Mouse (Mus musculus) heart, postnatal 0 days (tissue): ENCODE measurements at regions not wholly inside any gene's neighbourhood (a gene's known extent, or its start where the extent isn't known, plus 50 kb on each side); places are given as distances from the start of the nearest gene placed in this dataset.
A peak's percentile ranks its signal among the peaks of the same experiment; 100 is the strongest.

Experiments used
- ATAC-seq: fragments of 200-750 bp; cut with Nextera tagmentation; 2 replicates; pipeline ENCODE4 v1.8.0; 2017; ENCODE audit warnings: low read depth, moderate number of reproducible peaks, moderate library complexity; ENCODE audit not compliant: insufficient read depth
- DNase-seq: peaks from one replicate; pipeline ENCODE4 v3.0.0-alpha.2; 2016; ENCODE audit warnings: low spot score
- H3K27ac ChIP-seq: fragments of 300-500 bp; sonication (generic); 2 replicates; pipeline ENCODE4 v1.5.1; 2014; ENCODE audit warnings: low read depth, mild to moderate bottlenecking
- H3K27me3 ChIP-seq: fragments of 300-500 bp; sonication (generic); 2 replicates; pipeline ENCODE4 v1.6.1; 2014; ENCODE audit warnings: low read length, mixed read lengths; ENCODE audit not compliant: control insufficient read depth, insufficient read depth
- H3K36me3 ChIP-seq: fragments of 300-500 bp; sonication (generic); replicated peaks from 2 replicates; pipeline ENCODE4 v1.6.1; 2014; ENCODE audit warnings: low read length, mixed read lengths; ENCODE audit not compliant: control insufficient read depth, insufficient read depth
- H3K4me1 ChIP-seq: fragments of 300-500 bp; sonication (generic); 2 replicates; pipeline ENCODE4 v1.6.1; 2014; ENCODE audit warnings: antibody characterized with exemption; ENCODE audit not compliant: control insufficient read depth, insufficient read depth
- H3K4me2 ChIP-seq: fragments of 300-500 bp; sonication (generic); 2 replicates; pipeline ENCODE4 v1.6.1; 2014; ENCODE audit warnings: low read depth, mild to moderate bottlenecking, low read length, moderate library complexity
- H3K4me3 ChIP-seq: fragments of 300-500 bp; sonication (generic); 2 replicates; pipeline ENCODE4 v1.5.1; 2014; ENCODE audit warnings: low read depth, low read length
- H3K9ac ChIP-seq: fragments of 300-500 bp; sonication (generic); replicated peaks from 2 replicates; pipeline ENCODE4 v1.6.1; 2014; ENCODE audit warnings: low read depth, low read length, mixed read lengths
- H3K9me3 ChIP-seq: fragments of 300-500 bp; sonication (generic); replicated peaks from 2 replicates; pipeline ENCODE4 v1.6.1; 2016; ENCODE audit warnings: low read length; ENCODE audit not compliant: control insufficient read depth
- CTCF ChIP-seq: IDR thresholded peaks from 2 replicates; pipeline ENCODE4 v1.5.1; 2016; ENCODE audit warnings: antibody characterized with exemption, control low read depth, low read depth
- EP300 ChIP-seq: IDR thresholded peaks from 2 replicates; pipeline ENCODE4 v1.6.1; 2016; ENCODE audit warnings: antibody characterized with exemption, low read depth
- whole genome bisulfite sequencing: fragments of 180-500 bp; shearing (Covaris S2); extraction: QIAGEN DNeasy Blood & Tissue Kit; methylation state at CpG from one replicate; pipeline ENCODE4 v1.1.7; 2014; 5-methylcytosine and 5-hydroxymethylcytosine counted together

DNA sequence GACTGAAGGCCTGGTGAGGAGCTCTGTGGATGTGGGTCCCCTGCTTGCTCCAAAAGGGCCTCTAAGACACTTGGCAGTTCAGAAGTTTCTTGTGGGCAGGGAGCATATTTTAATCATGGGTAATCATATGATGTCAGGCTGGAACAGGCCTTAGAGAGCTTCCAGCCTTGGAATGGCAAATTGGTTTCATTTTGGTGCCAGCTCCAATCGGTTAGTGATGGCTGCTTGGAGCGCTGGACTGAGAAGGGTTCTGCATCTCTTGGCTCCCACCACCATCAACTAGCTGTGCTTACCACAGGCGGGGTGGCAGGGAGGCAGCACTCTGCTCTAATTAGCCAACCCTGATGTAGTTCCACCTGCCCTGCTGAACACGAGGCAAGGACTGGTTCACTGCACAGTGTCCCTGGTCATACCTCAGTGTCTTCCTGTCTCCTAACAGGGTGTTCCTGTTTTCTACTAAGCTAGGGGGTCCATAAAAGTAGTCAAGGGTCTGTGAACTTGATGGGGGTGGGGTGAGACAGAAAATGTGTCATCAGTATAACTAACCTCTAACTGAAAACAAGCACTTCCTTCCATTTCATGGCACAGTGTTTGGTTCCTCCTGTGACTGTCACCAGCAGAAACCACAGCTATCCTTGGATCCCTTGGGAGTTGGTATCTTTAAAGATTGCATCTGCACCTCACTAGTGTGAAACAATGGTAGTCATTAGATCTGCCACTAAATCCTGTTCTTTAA lies 412.6 kb downstream of the Bcor start:
- Histone ChIP-seq H3K4me3 (no peak overlapping the region), H3K4me2 (no peak overlapping the region), H3K9me3 (no peaks in the 10 kb centered on the region), H3K36me3 (no peaks in the 10 kb centered on the region), H3K27me3 (no peaks in the 10 kb centered on the region), H3K9ac (no peak overlapping the region), H3K4me1 (no peaks in the 10 kb centered on the region), H3K27ac (no peak overlapping the region)
- ATAC-seq, result no peak
- WGBS, result 72% methylated on average over 4 of the region's 4 CpGs
- no peak for DNase-seq
- TF ChIP-seq EP300 (no peak), CTCF (no peak)

DNA sequence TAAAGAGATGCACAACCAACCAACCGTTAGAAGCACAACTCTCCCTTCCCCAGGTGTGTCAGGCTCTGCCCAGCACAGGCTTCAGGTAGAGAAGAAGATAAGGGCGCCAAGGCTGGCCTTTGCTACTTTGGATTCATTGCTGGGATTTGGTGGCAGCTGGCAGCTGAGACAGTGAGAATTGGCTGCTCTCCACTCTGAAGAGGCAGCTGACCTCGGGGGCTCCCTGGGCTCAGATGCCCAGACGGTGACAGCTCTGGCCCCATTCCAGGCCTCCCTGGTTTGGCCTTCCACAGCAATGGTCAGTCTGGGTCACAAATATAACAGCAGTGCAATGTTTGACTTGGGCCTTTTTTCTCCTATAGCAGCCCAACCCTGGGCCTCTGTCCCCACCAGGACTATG lies 411.9 kb downstream of the Bcor start:
- Histone ChIP-seq H3K4me1 (0 out of 2 replicates have a peak, but pooled peaks cover 5% of the 10 kb centered on the region), H3K9me3 (no peaks in the 10 kb centered on the region), H3K9ac (no peak overlapping the region), H3K4me2 (no peak overlapping the region), H3K4me3 (no peak overlapping the region), H3K27ac (no peak overlapping the region), H3K36me3 (no peaks in the 10 kb centered on the region), H3K27me3 (no peaks in the 10 kb centered on the region)
- no peak for TF ChIP-seq EP300
- no peak for TF ChIP-seq CTCF
- ATAC-seq (no peak), DNase-seq (no peak)
- 26% methylated on average over 4 of the region's 4 CpGs for WGBS

DNA sequence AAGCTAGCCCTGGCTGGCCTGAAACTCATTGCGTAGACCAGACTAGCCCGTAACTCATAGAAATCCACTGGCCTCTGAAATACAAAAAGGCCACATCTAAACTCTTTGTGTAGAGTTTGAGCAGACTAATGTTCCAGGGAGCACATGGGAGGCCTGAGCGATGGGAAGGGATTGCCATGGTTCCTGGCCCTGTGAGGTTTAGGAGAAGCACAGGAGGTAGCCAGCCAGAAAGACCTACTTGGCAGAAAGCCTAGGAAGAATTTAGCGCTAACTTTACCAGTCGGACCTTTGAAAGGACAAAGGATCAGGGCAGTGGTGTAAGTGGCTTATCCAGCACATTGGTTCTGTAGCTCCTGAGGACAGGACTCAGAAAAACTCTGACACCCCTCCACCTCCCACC lies 407.6 kb downstream of the Bcor start:
- no peak for DNase-seq
- no peak for ATAC-seq

DNA sequence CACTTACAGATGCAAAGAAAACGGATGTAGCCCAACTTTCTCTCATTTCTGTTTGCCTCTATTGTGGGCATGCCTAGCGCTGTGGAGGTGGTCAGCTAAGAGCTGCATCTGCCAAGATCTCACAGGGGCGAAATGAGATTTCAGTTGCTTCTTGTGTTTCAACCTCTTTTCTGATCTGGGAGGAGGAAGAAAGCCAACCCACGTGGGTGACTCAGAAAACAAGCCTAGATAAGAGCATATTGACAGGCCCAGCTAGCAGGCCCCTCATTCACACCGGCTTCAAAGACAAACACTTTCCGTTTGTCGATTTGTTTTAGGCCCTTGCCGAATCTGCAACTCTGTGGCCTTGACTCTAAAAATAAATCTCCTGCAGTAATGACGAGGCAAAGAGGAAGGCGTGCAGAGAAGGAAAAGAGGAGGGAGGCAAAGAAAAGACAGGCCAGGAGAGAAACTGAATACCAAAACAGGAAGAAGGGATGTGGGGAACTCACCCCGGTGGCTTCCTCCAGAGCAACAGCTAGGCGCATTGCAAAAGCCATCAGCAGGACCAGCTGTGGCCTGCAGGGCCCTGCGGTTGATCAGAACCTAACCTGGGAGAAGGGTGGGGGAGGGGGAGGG lies 407.1 kb downstream of the Bcor start:
- ATAC-seq (no peak), DNase-seq (no peak)
- no peak overlapping the region for H3K9ac ChIP-seq
- peaks cover 5% of the 10 kb centered on the region; the same call in 1 of the 2 replicates for H3K4me1 ChIP-seq
- H3K4me2 ChIP-seq, result peak overlapping the region; percentile 1; the same call in 1 of the 2 replicates
- no peaks in the 10 kb centered on the region for H3K9me3 ChIP-seq
- TF ChIP-seq CTCF (no peak), EP300 (no peak)
- 13% methylated on average over 13 of the region's 13 CpGs for WGBS
- H3K27ac ChIP-seq, result peak overlapping the region; percentile 57
- H3K4me3 ChIP-seq, result no peak overlapping the region
- no peaks in the 10 kb centered on the region for H3K27me3 ChIP-seq
- H3K36me3 ChIP-seq, result no peaks in the 10 kb centered on the region

More for the DNA sequence above, 407.6 kb downstream of the Bcor start:
- WGBS, result 63% methylated on average over 5 of the region's 5 CpGs
- peaks cover 5% of the 10 kb centered on the region; the same call in 1 of the 2 replicates for H3K4me1 ChIP-seq
- TF ChIP-seq CTCF, result no peak
- no peak for TF ChIP-seq EP300
- no peak overlapping the region for H3K4me3 ChIP-seq
- peak overlapping the region; percentile 57 for H3K27ac ChIP-seq
- no peak overlapping the region for H3K4me2 ChIP-seq
- H3K36me3 ChIP-seq, result no peaks in the 10 kb centered on the region
- no peak overlapping the region for H3K9ac ChIP-seq
- H3K9me3 ChIP-seq, result no peaks in the 10 kb centered on the region
- no peaks in the 10 kb centered on the region for H3K27me3 ChIP-seq

DNA sequence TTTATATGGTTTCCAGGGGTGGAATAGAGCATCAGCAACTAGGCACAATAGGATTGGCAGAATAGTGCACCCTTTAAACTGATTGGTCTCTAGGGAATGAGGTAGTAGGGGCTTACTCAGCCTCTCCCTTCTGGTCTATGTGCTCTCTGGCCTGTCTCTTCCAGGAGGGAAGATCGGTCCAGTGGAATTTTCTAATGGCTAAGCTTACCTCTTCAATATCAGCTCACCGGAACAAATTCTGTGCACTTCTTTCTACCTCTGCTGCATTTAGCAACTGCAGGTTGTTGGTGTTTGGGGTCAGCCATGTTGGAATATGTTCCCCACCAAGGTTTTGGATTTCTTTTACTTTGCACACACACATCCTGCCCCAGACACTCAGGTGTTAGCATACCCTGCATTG lies 405.1 kb downstream of the Bcor start:
- DNase-seq (no peak), ATAC-seq (no peak)
- 94% methylated on average over 2 of the region's 2 CpGs for WGBS
- H3K4me2 ChIP-seq, result no peak overlapping the region
- no peak overlapping the region for H3K27ac ChIP-seq
- no peaks in the 10 kb centered on the region for H3K36me3 ChIP-seq
- TF ChIP-seq CTCF (no peak), EP300 (no peak)
- no peaks in the 10 kb centered on the region for H3K27me3 ChIP-seq
- H3K4me3 ChIP-seq, result no peak overlapping the region
- H3K9ac ChIP-seq, result no peak overlapping the region
- H3K4me1 ChIP-seq, result peaks cover 5% of the 10 kb centered on the region; the same call in 1 of the 2 replicates
- no peaks in the 10 kb centered on the region for H3K9me3 ChIP-seq
